Mouse (Mus musculus) 3134 (cell line): ENCODE measurements around the gene Macrod1.
"Not testable (repeated sequence)": the region's sequence is repeated elsewhere in the genome, so short reads cannot be mapped to it uniquely, and the experiment has no call there.

Source experiments
- DNase-seq: peaks from one replicate; pipeline ENCODE4 v3.0.0-alpha.2; 2011; ENCODE audit warnings: low spot score; ENCODE audit not compliant: insufficient read length; ENCODE audit errors: extremely low read depth

Gene Macrod1

GRCm38 (mm10) chr19:7055173-7055572 is 1.4 kb upstream of the Macrod1 start:
- DNase-seq = peak; percentile 64

GRCm38 (mm10) chr19:7057126-7057721 is 614 bp downstream of the Macrod1 start:
- peak; percentile 34 for DNase-seq

- peak; percentile 87 for DNase-seq
These were observed 1.2 kb downstream of the Macrod1 start for GRCm38 (mm10) chr19:7057722-7058207.

GRCm38 (mm10) chr19:7058541-7058940 is 1.9 kb downstream of the Macrod1 start:
- DNase-seq = no peak

- DNase-seq = no peak
These were observed 5.5 kb downstream of the Macrod1 start for GRCm38 (mm10) chr19:7062110-7062509.

GRCm38 (mm10) chr19:7062916-7063315 is 6.3 kb downstream of the Macrod1 start:
- no peak for DNase-seq

GRCm38 (mm10) chr19:7064571-7064970 is 8.0 kb downstream of the Macrod1 start:
- DNase-seq = peak; percentile 42

- DNase-seq = peak; percentile 44
These were observed 9.6 kb downstream of the Macrod1 start for GRCm38 (mm10) chr19:7066034-7066827.

- no peak for DNase-seq
These were observed 10.3 kb downstream of the Macrod1 start for GRCm38 (mm10) chr19:7066828-7067342.

- DNase-seq = no peak
These were observed 10.9 kb downstream of the Macrod1 start for GRCm38 (mm10) chr19:7067344-7068050.

- DNase-seq = peak; percentile 59
These were observed 11.5 kb downstream of the Macrod1 start for GRCm38 (mm10) chr19:7068136-7068535.

GRCm38 (mm10) chr19:7068661-7069531 is 12.3 kb downstream of the Macrod1 start:
- no peak for DNase-seq

- no peak for DNase-seq
These were observed 13.5 kb downstream of the Macrod1 start for GRCm38 (mm10) chr19:7069781-7070763.

GRCm38 (mm10) chr19:7070775-7071174 is 14.2 kb downstream of the Macrod1 start:
- no peak for DNase-seq

- DNase-seq = no peak
These were observed 15.6 kb downstream of the Macrod1 start for GRCm38 (mm10) chr19:7072221-7072620.

GRCm38 (mm10) chr19:7073997-7074781 is 17.6 kb downstream of the Macrod1 start:
- no peak for DNase-seq

- not testable (repeated sequence) for DNase-seq
These were observed 18.7 kb downstream of the Macrod1 start for GRCm38 (mm10) chr19:7075336-7075735.

- no peak for DNase-seq
These were observed 21.1 kb downstream of the Macrod1 start for GRCm38 (mm10) chr19:7077666-7078065.
